8 mouse cellular contexts compared by ENCODE assay signal in the genomic region with DNA sequence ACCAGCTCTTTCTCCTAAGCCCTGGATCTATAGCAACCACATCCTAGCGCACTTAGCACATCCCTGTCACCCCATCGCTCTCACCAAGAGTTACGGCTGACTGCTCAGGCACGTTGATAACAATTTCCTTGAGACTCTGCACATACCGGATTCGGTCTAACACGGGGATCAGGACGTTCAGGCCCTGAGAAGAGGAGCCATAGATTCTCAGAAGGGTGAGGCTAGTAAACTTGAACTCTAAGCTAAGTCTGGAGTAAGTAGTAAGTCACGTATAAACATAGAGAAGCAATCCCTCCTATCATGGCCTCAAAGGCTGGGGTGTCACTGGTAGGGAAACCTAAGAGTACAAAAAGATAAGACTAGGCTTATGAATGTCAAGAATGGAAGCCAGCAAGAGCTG. TPM values are rescaled to one million over a fixed set of nuclear protein-coding genes. Genes with fewer than 3 reads are reported as not detected.
DNase-seq lines count a peak whose midpoint lies in the region; ATAC-seq and TF ChIP-seq lines count a peak whose summit lies in the region.

No protein-coding gene starts in this region.

- H3K4me1 ChIP-seq in lung, adult 2 months (ENCODE audit: control insufficient read depth, insufficient read depth, low read length), result peaks cover 4% of the 10 kb centered on the region; the same call in 1 of the 2 replicates
- H3K4me1 ChIP-seq in embryonic facial prominence, embryonic 15.5 days, result peaks cover 23% of the 10 kb centered on the region
- peaks cover 13% of the 10 kb centered on the region for H3K4me1 ChIP-seq in intestine, embryonic 16.5 days (ENCODE audit: control insufficient read depth, insufficient read depth, low read length)
- peaks cover 6% of the 10 kb centered on the region for H3K4me1 ChIP-seq in neural tube, embryonic 14.5 days (ENCODE audit: control insufficient read depth, insufficient read depth, low read length)

- ATAC-seq in embryonic facial prominence, embryonic 15.5 days (ENCODE audit: insufficient number of reproducible peaks, low FRiP score, low TSS enrichment, low read depth), result no peak
- ATAC-seq in intestine, embryonic 16.5 days, result no peak
- ATAC-seq in neural tube, embryonic 14.5 days (ENCODE audit: low read depth), result no peak

- peak overlapping the region; percentile 76 for H3K4me2 ChIP-seq in embryonic facial prominence, embryonic 15.5 days (replicated peaks)
- peak overlapping the region; percentile 88 for H3K4me2 ChIP-seq in intestine, embryonic 16.5 days (ENCODE audit: low read depth, low read length)
- H3K4me2 ChIP-seq in neural tube, embryonic 14.5 days (ENCODE audit: low read depth, low read length), result peak overlapping the region; percentile 87

- DNase-seq in lung, adult 2 months, result no peak
- no peak for DNase-seq in lung, postnatal 25 days (ENCODE audit: low spot score)
- no peak for DNase-seq in right cerebral cortex, postnatal 25 days
- DNase-seq in layer of hippocampus, postnatal 14 days (ENCODE audit: low spot score in 2 of 2), result no peak
- no peak for DNase-seq in layer of hippocampus, postnatal 25 days (ENCODE audit: extremely low spot score in 1 of 2, low spot score in 1 of 2)

- no peak for TF ChIP-seq POLR2A in lung, adult 2 months (IDR thresholded peaks at IDR 0.05; ENCODE audit: borderline replicate concordance, extremely low read depth, low read depth, low read length)

- WGBS in lung, adult 2 months, result 65% methylated on average over 9 of the region's 9 CpGs
- WGBS in embryonic facial prominence, embryonic 15.5 days, result 76% methylated on average over 9 of the region's 9 CpGs
- 65% methylated on average over 9 of the region's 9 CpGs for WGBS in intestine, embryonic 16.5 days
- WGBS in neural tube, embryonic 14.5 days, result 72% methylated on average over 9 of the region's 9 CpGs

- TF ChIP-seq CTCF in lung, adult 2 months (IDR thresholded peaks at IDR 0.05; ENCODE audit: insufficient read depth, low read length), result no peak

- no peaks in the 10 kb centered on the region for H3K9me3 ChIP-seq in embryonic facial prominence, embryonic 15.5 days (replicated peaks)
- no peaks in the 10 kb centered on the region for H3K9me3 ChIP-seq in intestine, embryonic 16.5 days (ENCODE audit: control insufficient read depth, low read length)
- no peaks in the 10 kb centered on the region for H3K9me3 ChIP-seq in neural tube, embryonic 14.5 days (ENCODE audit: control insufficient read depth, low read length)

- H3K27me3 ChIP-seq in embryonic facial prominence, embryonic 15.5 days, result no peaks in the 10 kb centered on the region
- H3K27me3 ChIP-seq in intestine, embryonic 16.5 days (replicated peaks; ENCODE audit: control insufficient read depth, insufficient read depth, low read length), result no peaks in the 10 kb centered on the region
- H3K27me3 ChIP-seq in neural tube, embryonic 14.5 days (ENCODE audit: control insufficient read depth, insufficient read depth, low read length), result no peaks in the 10 kb centered on the region

- H3K4me3 ChIP-seq in lung, adult 2 months (replicated peaks; ENCODE audit: extremely low read depth, low read depth, low read length), result peak overlapping the region; percentile 82
- H3K4me3 ChIP-seq in embryonic facial prominence, embryonic 15.5 days (replicated peaks), result peak overlapping the region; percentile 66
- H3K4me3 ChIP-seq in intestine, embryonic 16.5 days (ENCODE audit: low read length), result peak overlapping the region; percentile 77
- peak overlapping the region; percentile 68 for H3K4me3 ChIP-seq in neural tube, embryonic 14.5 days (ENCODE audit: low read depth, low read length)

- H3K9ac ChIP-seq in embryonic facial prominence, embryonic 15.5 days, result peak overlapping the region; percentile 75
- H3K9ac ChIP-seq in intestine, embryonic 16.5 days (ENCODE audit: low read depth, low read length), result peak overlapping the region; percentile 95
- peak overlapping the region; percentile 88 for H3K9ac ChIP-seq in neural tube, embryonic 14.5 days (replicated peaks; ENCODE audit: low read depth, low read length)

- H3K27ac ChIP-seq in embryonic facial prominence, embryonic 15.5 days (replicated peaks), result peak overlapping the region; percentile 87; the same call in 1 of the 2 replicates
- H3K27ac ChIP-seq in intestine, embryonic 16.5 days (ENCODE audit: low read length), result peak overlapping the region; percentile 81
- peak overlapping the region; percentile 88; the same call in 1 of the 2 replicates for H3K27ac ChIP-seq in neural tube, embryonic 14.5 days (ENCODE audit: low read depth, low read length)

- H3K36me3 ChIP-seq in embryonic facial prominence, embryonic 15.5 days, result peaks cover 57% of the 10 kb centered on the region
- H3K36me3 ChIP-seq in intestine, embryonic 16.5 days (ENCODE audit: control insufficient read depth, insufficient read depth, low read length), result peaks cover 7% of the 10 kb centered on the region; the same call in 1 of the 2 replicates
- peaks cover 27% of the 10 kb centered on the region for H3K36me3 ChIP-seq in neural tube, embryonic 14.5 days (ENCODE audit: control insufficient read depth, insufficient read depth, low read length)

RNA-seq across cellular contexts. Expression of a gene that starts 1.2 kb away (rescaled TPM):
- 44.9 and 56.6 TPM in 2 replicates for polyA plus RNA-seq in lung, adult 2 months (2012; rRNA removed)
- polyA plus RNA-seq in embryonic facial prominence, embryonic 15.5 days (2015; fragmentation: Nextera tagmentation; extraction: Ambion mirVana), result 294 and 307 TPM in 2 replicates
- polyA plus RNA-seq in intestine, embryonic 16.5 days (2015; fragmentation: Nextera tagmentation; extraction: Ambion mirVana), result 306 and 324 TPM in 2 replicates
- polyA plus RNA-seq in neural tube, embryonic 14.5 days (2014; fragmentation: Nextera tagmentation; extraction: Ambion mirVana), result 223 and 227 TPM in 2 replicates
- total RNA-seq in layer of hippocampus, postnatal 14 days (2021), result 100 to 1,000 TPM; 102 to 103 TPM
- total RNA-seq in layer of hippocampus, postnatal 25 days (2021), result 100 to 1,000 TPM in 1 of 2 experiments, 10 to 100 TPM in 1; 85.6 to 108 TPM

RNA-seq across cellular contexts. Expression of a gene that starts 4.7 kb away (rescaled TPM):
- polyA plus RNA-seq in lung, adult 2 months (2012; rRNA removed), result 15.9 and 23.3 TPM in 2 replicates
- polyA plus RNA-seq in embryonic facial prominence, embryonic 15.5 days (2015; fragmentation: Nextera tagmentation; extraction: Ambion mirVana), result 23.4 and 23.9 TPM in 2 replicates
- 29.6 and 30.3 TPM in 2 replicates for polyA plus RNA-seq in intestine, embryonic 16.5 days (2015; fragmentation: Nextera tagmentation; extraction: Ambion mirVana)
- polyA plus RNA-seq in neural tube, embryonic 14.5 days (2014; fragmentation: Nextera tagmentation; extraction: Ambion mirVana), result 24.6 and 26.4 TPM in 2 replicates
- total RNA-seq in layer of hippocampus, postnatal 14 days (2021), result 10 to 100 TPM; 29.1 to 32.0 TPM
- total RNA-seq in layer of hippocampus, postnatal 25 days (2021), result 10 to 100 TPM; 33.9 TPM

RNA-seq across cellular contexts. Expression of a gene that starts 15.7 kb away (rescaled TPM):
- 17.5 and 24.9 TPM in 2 replicates for polyA plus RNA-seq in lung, adult 2 months (2012; rRNA removed)
- 16.9 and 17.2 TPM in 2 replicates for polyA plus RNA-seq in embryonic facial prominence, embryonic 15.5 days (2015; fragmentation: Nextera tagmentation; extraction: Ambion mirVana)
- 6.7 and 8.6 TPM in 2 replicates for polyA plus RNA-seq in intestine, embryonic 16.5 days (2015; fragmentation: Nextera tagmentation; extraction: Ambion mirVana)
- 22.8 and 25.2 TPM in 2 replicates for polyA plus RNA-seq in neural tube, embryonic 14.5 days (2014; fragmentation: Nextera tagmentation; extraction: Ambion mirVana)
- 10 to 100 TPM; 35.0 to 40.2 TPM for total RNA-seq in layer of hippocampus, postnatal 14 days (2021)
- total RNA-seq in layer of hippocampus, postnatal 25 days (2021), result 10 to 100 TPM; 32.9 to 37.7 TPM

RNA-seq across cellular contexts. Expression of a gene that starts 20.0 kb away (rescaled TPM):
- 9.1 and 12.8 TPM in 2 replicates for polyA plus RNA-seq in lung, adult 2 months (2012; rRNA removed)
- 19.8 and 22.3 TPM in 2 replicates for polyA plus RNA-seq in embryonic facial prominence, embryonic 15.5 days (2015; fragmentation: Nextera tagmentation; extraction: Ambion mirVana)
- polyA plus RNA-seq in intestine, embryonic 16.5 days (2015; fragmentation: Nextera tagmentation; extraction: Ambion mirVana), result 16.1 and 16.2 TPM in 2 replicates
- 18.9 and 21.6 TPM in 2 replicates for polyA plus RNA-seq in neural tube, embryonic 14.5 days (2014; fragmentation: Nextera tagmentation; extraction: Ambion mirVana)
- 10 to 100 TPM in 1 of 2 experiments, 1 to 10 TPM in 1; 9.9 to 11.6 TPM for total RNA-seq in layer of hippocampus, postnatal 14 days (2021)
- 1 to 10 TPM; 7.7 to 8.7 TPM for total RNA-seq in layer of hippocampus, postnatal 25 days (2021)

RNA-seq across cellular contexts. Expression of a gene that starts 28.4 kb away (rescaled TPM):
- polyA plus RNA-seq in lung, adult 2 months (2012; rRNA removed), result 16.3 and 20.0 TPM in 2 replicates
- 4.9 and 6.3 TPM in 2 replicates for polyA plus RNA-seq in embryonic facial prominence, embryonic 15.5 days (2015; fragmentation: Nextera tagmentation; extraction: Ambion mirVana)
- 3.9 TPM in 2 replicates for polyA plus RNA-seq in intestine, embryonic 16.5 days (2015; fragmentation: Nextera tagmentation; extraction: Ambion mirVana)
- 17.5 and 20.3 TPM in 2 replicates for polyA plus RNA-seq in neural tube, embryonic 14.5 days (2014; fragmentation: Nextera tagmentation; extraction: Ambion mirVana)
- 10 to 100 TPM; 48.4 to 53.3 TPM for total RNA-seq in layer of hippocampus, postnatal 14 days (2021)
- total RNA-seq in layer of hippocampus, postnatal 25 days (2021), result 10 to 100 TPM; 32.7 to 49.6 TPM
